Mouse (Mus musculus) adipocyte (in vitro differentiated cells): ENCODE data around the gene Snrk.

Source experiments
- DNase-seq: peaks from one replicate; pipeline ENCODE4 v3.0.0-alpha.2; 2016; ENCODE audit warnings: low spot score

The Snrk gene

GRCm38 (mm10) chr9:122109553-122110225, 7.4 kb upstream of the Snrk start:
- DNase-seq, result peak; percentile 81

DNA sequence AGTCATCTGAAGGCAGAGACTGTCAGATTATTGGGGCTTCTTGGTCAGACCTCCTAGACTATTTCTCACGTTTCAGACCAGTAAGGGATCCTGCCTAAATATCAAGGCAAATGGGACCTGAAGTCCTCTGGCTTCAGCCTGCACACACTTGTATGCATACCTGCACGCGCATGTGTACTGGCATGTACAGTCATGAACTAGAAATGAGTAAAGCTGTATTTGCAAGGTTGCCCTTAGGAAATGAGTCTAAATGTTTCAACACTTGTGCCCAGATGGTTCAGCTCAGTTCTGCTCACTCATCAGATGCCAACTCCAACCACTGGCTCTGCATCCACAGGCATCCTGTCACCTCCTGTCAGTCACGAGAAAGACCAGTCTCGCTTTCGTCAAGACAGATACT, 6.6 kb upstream of the Snrk start:
- DNase-seq, result no peak

DNA sequence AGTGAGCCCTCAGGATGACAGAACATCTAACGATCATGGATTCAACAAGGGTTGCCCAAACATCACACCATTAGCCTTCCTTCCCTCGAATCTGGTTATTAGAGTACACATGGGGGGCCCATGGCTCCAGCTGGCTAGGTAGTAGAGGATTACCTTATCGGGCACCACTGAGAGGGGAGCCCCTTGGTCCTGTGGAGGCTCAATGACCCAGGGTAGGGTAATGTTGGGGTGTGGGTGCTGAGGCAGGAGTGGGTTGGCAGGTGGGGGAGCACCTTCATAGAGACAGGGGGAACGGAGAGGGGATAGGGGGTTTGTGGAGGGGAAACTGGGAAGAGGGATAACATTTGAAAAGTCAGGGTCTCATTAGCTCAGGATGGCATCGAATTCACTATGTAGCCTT, 6.1 kb upstream of the Snrk start:
- DNase-seq, result no peak

DNA sequence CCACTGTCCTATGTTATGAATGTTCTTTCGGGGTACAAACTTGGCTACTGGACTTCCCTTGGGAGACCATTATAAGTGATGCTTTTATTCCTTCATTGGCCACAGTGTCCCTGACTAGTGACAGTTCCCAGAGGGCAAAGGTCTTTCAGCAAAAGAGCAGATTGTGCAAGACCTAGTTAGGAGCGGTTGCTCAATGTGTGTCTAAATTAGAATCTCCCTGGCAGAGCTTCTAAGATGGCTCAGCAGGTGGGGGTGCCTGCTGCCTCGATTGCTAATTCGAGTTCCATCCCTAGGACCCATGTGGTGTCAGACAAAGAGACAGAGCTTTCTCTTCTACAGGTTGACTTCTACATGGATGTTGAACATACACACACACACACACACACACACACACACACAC, 1.5 kb upstream of the Snrk start:
- peak; percentile 63 for DNase-seq

DNA sequence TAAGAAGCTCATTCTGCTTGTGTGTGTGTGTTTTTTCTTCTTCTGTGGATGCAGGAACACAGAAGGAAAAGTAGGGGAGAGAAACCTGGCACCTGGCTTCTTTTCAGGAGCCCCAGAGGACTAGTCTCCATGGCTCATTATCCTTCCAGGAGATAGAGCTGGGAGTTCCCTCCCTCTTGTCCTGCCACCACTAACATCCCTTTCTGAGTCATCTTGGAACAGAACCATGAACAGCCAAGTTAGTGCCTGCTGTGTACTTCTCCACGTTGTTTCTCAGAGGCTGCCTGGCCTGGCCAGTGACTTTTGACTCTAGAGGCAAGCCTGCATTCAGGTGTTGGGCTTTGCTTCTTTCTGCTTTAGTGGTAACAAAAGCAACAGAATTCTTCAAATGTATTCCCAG, 707 bp upstream of the Snrk start:
- peak; percentile 57 for DNase-seq

GRCm38 (mm10) chr9:122117692-122118529, 845 bp downstream of the Snrk start:
- DNase-seq, result peak; percentile 39

DNA sequence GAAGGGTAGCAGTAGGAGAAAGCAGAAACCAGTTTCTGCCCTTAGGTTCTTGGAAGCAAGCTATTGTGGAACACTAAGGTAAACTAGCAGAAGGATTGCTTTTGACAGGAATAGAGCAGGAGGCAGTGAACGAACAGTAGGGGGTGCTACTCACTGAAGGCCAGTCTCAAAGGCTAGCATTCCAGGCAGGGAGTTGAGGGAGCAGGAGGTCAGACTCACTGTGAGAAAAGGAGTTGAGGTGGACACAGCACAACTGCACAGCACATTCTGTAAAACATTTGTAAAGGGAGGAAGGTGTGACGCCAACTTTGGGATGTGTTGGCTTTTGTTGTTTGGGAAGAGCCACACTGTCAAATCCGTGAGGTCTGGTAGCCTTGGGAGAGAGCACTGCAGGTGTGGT, 3.0 kb downstream of the Snrk start:
- DNase-seq, result peak; percentile 77

DNA sequence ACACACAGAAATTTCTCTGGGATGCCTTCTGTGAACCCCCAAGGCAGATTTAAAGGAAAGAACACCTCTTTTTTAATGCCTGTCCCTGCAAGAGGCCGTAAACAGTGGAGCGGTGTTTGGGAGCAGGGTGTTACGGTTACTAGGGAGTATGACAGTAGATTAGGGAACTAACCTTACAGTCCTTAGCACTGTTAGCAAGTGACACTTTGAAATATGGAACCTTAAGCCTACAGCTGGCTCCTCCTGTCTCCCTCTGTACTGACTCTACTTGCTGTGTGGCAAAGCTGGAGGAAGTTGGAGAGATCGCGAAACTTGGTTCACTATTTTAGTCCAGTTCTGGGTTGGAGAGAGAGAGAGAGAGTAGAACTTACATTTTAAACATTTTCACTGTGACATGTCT, 5.0 kb downstream of the Snrk start:
- no peak for DNase-seq

- DNase-seq, result no peak
Measured at GRCm38 (mm10) chr9:122123181-122123580, 6.1 kb downstream of the Snrk start.

- DNase-seq, result no peak
Measured at GRCm38 (mm10) chr9:122125723-122126290, 8.7 kb downstream of the Snrk start.

DNA sequence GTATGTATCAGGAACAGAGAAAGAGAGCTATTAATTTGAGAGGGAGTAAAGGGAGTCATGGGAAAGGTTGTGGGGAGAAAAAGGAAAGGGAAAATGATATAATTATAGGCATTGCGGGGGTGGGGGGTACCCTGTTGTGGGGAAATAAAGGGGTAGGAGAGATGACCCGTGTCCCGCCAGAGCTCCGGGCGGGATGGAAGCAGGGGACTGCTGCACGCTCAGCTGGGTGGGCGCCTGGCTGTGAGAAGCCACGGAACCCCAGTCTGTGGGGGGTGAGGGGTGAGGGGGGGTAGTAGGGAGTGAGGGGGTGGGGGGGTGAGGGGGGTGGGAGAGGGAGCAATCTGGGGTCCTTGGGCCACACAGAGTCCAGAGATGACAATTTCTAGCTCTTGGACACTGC, 9.7 kb downstream of the Snrk start:
- no peak for DNase-seq

DNA sequence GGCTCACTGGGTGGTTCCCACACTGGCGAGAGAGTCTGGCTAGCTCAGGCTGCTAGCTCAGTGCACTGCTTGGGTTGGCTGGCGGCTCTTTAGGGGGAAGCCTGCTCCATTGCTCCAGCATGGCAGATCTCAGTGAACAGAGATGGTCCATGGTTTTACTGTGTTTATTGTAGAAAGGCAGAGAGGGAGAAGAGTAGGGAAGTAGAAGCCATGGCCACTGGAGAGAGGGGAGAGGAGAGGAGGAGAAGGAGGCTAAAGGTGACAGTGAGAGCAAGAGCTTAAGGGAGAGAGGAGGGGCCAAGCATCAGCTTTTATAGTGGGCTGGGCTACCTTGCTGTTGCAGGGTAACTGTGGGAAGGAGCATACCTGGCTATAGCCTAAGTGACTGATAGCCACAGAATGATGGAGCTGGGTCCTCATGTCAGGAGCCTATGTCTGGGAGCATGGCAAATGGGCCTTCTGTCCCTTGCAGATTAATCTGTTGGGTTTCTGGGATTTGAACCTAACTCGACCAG, 10.3 kb downstream of the Snrk start:
- no peak for DNase-seq

DNA sequence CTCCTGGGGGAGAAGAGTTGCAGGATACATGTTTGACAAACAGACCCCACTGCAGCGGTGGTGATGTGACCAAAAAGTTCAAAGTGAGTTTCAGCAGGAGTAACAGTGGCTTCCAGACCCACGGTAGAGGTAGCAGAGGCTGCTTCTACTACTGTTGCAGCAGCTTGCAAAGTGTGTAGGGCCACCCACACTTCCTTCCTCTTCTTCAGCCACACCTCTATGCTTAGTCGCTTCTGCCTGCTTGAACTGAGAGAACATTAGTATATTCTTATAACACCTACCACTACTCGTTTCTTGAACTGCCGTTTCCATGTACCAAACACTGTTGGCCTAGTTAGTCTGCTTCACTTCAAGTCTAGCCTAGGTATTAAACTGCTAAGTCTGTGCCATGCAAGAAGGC, 11.6 kb downstream of the Snrk start:
- no peak for DNase-seq

- DNase-seq, result no peak
Measured at GRCm38 (mm10) chr9:122130666-122131065, 13.6 kb downstream of the Snrk start.

DNA sequence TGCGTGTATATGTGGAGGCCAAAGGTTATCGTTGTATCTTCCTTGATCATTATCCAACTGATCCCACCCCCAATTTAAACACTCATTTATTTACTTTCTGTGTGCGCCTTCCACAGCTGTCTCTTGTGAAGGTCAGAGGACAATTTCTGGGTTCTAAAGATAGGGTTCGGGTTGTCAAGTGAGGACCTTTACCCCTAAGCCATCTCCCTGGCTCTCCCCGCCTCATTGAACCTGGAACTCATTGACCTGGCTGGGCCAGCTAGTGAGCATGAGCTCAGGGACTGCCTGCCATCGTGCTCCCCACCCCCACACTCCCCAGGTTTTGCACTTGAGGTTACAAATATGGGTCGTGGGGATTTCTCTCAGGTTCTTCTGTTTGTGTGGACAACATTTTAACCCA, 15.1 kb downstream of the Snrk start:
- DNase-seq, result no peak

- no peak for DNase-seq
Measured at GRCm38 (mm10) chr9:122135095-122135884, 18.2 kb downstream of the Snrk start.

GRCm38 (mm10) chr9:122135885-122136170, 18.8 kb downstream of the Snrk start:
- DNase-seq, result no peak

GRCm38 (mm10) chr9:122137960-122138359, 20.9 kb downstream of the Snrk start:
- DNase-seq, result no peak

DNA sequence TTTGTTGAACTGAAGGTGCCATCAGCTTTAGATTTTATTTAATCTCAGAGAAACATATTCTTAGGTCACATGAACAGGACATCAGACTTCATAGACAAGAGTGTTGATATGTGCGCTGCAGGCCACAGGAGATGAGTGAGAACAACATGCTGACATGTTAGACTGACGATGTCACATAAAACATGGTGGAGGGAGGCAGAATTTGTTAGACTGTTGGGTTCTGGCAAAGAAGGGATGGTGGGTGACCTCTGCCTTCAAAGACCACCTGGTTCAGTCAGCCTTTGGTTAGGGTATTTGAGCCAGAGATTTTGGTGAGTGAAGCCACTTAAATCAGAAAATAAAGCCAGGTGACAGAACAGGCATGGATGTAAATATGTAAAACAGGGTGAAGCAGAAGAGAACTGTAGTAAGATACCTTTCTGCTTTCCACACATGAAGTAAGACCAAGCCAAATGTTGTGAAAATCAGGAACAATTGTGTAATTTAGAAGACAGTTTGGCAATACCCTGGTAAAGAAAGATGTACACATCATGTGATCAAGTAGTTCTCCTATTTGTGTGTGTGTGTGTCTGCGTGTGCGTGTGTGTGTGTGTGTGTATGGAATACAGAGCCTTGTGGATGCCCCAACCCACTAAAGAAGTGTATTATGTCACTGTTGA, 21.4 kb downstream of the Snrk start:
- no peak for DNase-seq

DNA sequence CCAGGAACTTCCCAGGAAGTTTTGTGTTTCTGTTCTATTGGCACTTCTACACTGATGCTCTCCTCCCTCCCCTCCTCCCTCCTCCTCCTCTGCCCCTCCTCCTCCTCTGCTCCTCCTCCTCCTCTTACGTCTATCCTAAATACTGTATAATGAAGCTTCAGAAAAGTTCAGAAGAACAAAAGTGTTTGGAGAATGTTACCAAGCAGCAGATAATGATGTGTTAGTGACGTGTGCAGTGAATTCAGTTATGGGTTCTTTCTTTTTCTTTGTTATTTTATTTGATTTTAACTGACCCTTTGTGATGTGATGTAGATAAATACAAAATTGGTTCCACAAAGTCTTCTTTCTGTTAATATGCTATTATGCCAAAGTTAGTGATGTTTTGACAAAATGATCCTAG, 22.2 kb downstream of the Snrk start:
- DNase-seq, result no peak

GRCm38 (mm10) chr9:122143219-122143618, 26.2 kb downstream of the Snrk start:
- DNase-seq, result peak; percentile 90

- no peak for DNase-seq
Measured at GRCm38 (mm10) chr9:122144776-122145175, 27.7 kb downstream of the Snrk start.
